In the genomic region with DNA sequence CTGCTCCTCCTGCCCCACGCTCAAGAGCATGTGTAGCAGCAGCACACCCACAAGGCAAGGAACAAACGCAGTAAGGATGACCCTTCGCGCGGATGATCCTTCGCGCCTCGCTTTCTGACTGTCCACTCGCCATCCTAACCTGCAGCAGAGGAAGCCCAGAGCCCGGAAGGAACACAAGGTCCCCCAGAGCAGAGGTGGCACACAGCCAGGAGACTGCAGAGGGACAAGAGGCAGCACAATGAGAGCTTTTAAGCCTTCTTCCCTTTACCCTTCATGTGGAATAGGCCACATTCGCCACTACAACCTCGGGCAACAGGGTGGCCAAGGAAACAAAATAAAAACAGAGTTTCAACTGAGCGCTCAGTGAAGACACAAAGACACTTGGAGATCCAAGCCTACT, we compare ENCODE assay signal across 13 mouse cellular contexts. TPM values are rescaled to one million over a fixed set of nuclear protein-coding genes. Genes with fewer than 3 reads are reported as not detected.
A peak's percentile ranks its signal among the peaks of the same experiment; 100 is the strongest.
DNase-seq lines count a peak whose midpoint lies in the region; ATAC-seq and TF ChIP-seq lines count a peak whose summit lies in the region.
"Had no signal": no experiment of that assay in that cellular context is flagged by ENCODE, and none has a peak within 500 bp of the region (broad histone marks: within the 10 kb centered on the region; RNA-seq: fewer than 3 reads in every experiment).

No protein-coding gene starts in this region.

- no peak overlapping the region for H3K27ac ChIP-seq in midbrain, postnatal 0 days (ENCODE audit: low read depth, low read length)
- no peak overlapping the region for H3K27ac ChIP-seq in midbrain, embryonic 13.5 days
- H3K27ac ChIP-seq: embryonic facial prominence, embryonic 15.5 days; hindbrain, embryonic 15.5 days; liver, embryonic 12.5 days; macrophage had no signal

- TF ChIP-seq CTCF in midbrain, postnatal 0 days (IDR thresholded peaks at IDR 0.05), result no peak

- no peaks in the 10 kb centered on the region for H3K27me3 ChIP-seq in midbrain, postnatal 0 days (ENCODE audit: insufficient read depth, low read length)
- no peaks in the 10 kb centered on the region for H3K27me3 ChIP-seq in midbrain, embryonic 13.5 days
- H3K27me3 ChIP-seq: embryonic facial prominence, embryonic 15.5 days; hindbrain, embryonic 15.5 days; liver, embryonic 12.5 days had no signal

- H3K36me3 ChIP-seq in midbrain, postnatal 0 days (ENCODE audit: insufficient read depth, low read length), result peaks cover 5% of the 10 kb centered on the region; the same call in 1 of the 2 replicates
- H3K36me3 ChIP-seq in midbrain, embryonic 13.5 days, result no peaks in the 10 kb centered on the region

- intact Hi-C loops in heart, postnatal 14 days (cut with DNase I), result no loop called here
- intact Hi-C loops in heart, postnatal 25 days (cut with DNase I), result loop anchor here (10.0 kb wide), 1 partner anchor 95 kb away; the partner anchor contains the start of gene Gpr137c

- no peak overlapping the region for H3K4me2 ChIP-seq in midbrain, postnatal 0 days (ENCODE audit: low read depth, low read length, poor library complexity, severe bottlenecking)
- H3K4me2 ChIP-seq in midbrain, embryonic 13.5 days (replicated peaks), result no peak overlapping the region
- H3K4me2 ChIP-seq: embryonic facial prominence, embryonic 15.5 days; hindbrain, embryonic 15.5 days; liver, embryonic 12.5 days had no signal

- no peaks in the 10 kb centered on the region for H3K4me1 ChIP-seq in midbrain, postnatal 0 days (ENCODE audit: insufficient read depth, low read length)
- no peaks in the 10 kb centered on the region for H3K4me1 ChIP-seq in midbrain, embryonic 13.5 days (replicated peaks)
- H3K4me1 ChIP-seq: embryonic facial prominence, embryonic 15.5 days; hindbrain, embryonic 15.5 days had no signal

- no peaks in the 10 kb centered on the region for H3K9me3 ChIP-seq in midbrain, postnatal 0 days (ENCODE audit: low read length)
- no peaks in the 10 kb centered on the region for H3K9me3 ChIP-seq in midbrain, embryonic 13.5 days
- H3K9me3 ChIP-seq: embryonic facial prominence, embryonic 15.5 days; hindbrain, embryonic 15.5 days; liver, embryonic 12.5 days had no signal

- WGBS in midbrain, postnatal 0 days, result 86% methylated on average over 13 of the region's 13 CpGs
- 92% methylated on average over 13 of the region's 13 CpGs for WGBS in midbrain, embryonic 13.5 days

- no peak for ATAC-seq in midbrain, postnatal 0 days (ENCODE audit: low FRiP score)
- ATAC-seq in midbrain, embryonic 13.5 days, result no peak
- ATAC-seq: forebrain, postnatal 0 days; liver, embryonic 12.5 days had no signal

- no peak overlapping the region for H3K4me3 ChIP-seq in midbrain, postnatal 0 days (ENCODE audit: low read depth, low read length)
- H3K4me3 ChIP-seq in midbrain, embryonic 13.5 days (replicated peaks), result no peak overlapping the region
- H3K4me3 ChIP-seq: embryonic facial prominence, embryonic 15.5 days; hindbrain, embryonic 15.5 days; liver, embryonic 12.5 days had no signal

- peak; percentile 54 to 71 for DNase-seq in adrenal gland, adult (ENCODE audit: inconsistent age in 2 of 2, low spot score in 1 of 2)
- no peak for DNase-seq in adrenal gland, postnatal 4 days (ENCODE audit: low spot score in 2 of 2)
- DNase-seq in heart, postnatal 14 days, result peak; percentile 37 to 38
- no peak for DNase-seq in heart, postnatal 25 days (ENCODE audit: low spot score)
- DNase-seq in midbrain, postnatal 0 days (ENCODE audit: low spot score), result peak; percentile 9
- DNase-seq in cerebellum, postnatal 36 days, result peak; percentile 24 to 48
- no peak for DNase-seq in liver
- DNase-seq: forebrain, postnatal 0 days had no signal

- H3K9ac ChIP-seq in midbrain, postnatal 0 days (replicated peaks; ENCODE audit: low read length, poor library complexity, severe bottlenecking), result no peak overlapping the region
- no peak overlapping the region for H3K9ac ChIP-seq in midbrain, embryonic 13.5 days (replicated peaks)
- H3K9ac ChIP-seq: embryonic facial prominence, embryonic 15.5 days; forebrain, postnatal 0 days; hindbrain, embryonic 15.5 days; liver, embryonic 12.5 days had no signal

RNA-seq across cellular contexts. Expression of gene Ero1l, which starts 8.9 kb away (rescaled TPM):
- total RNA-seq in adrenal gland, postnatal 4 days (2021), result 10 to 100 TPM; 34.5 to 38.5 TPM
- total RNA-seq in heart, postnatal 14 days (2021), result 10 to 100 TPM; 23.2 to 24.7 TPM
- total RNA-seq in heart, postnatal 25 days (2021), result 10 to 100 TPM; 24.5 to 25.6 TPM
- total RNA-seq in midbrain, postnatal 0 days (2014; rRNA removed), result 27.9 and 32.0 TPM in 2 replicates
- polyA plus RNA-seq in midbrain, postnatal 0 days (2015; fragmentation: Nextera tagmentation; extraction: Ambion mirVana), result 18.6 and 21.5 TPM in 2 replicates
- polyA plus RNA-seq in midbrain, embryonic 13.5 days (2015; fragmentation: Nextera tagmentation; extraction: Ambion mirVana), result 29.4 and 33.7 TPM in 2 replicates

RNA-seq across cellular contexts. Expression of gene Psmc6, which starts 19.9 kb away (rescaled TPM):
- 100 to 1,000 TPM; 125 to 127 TPM for total RNA-seq in adrenal gland, postnatal 4 days (2021)
- total RNA-seq in heart, postnatal 14 days (2021), result 100 to 1,000 TPM in 1 of 2 experiments, 10 to 100 TPM in 1; 98.5 to 103 TPM
- total RNA-seq in heart, postnatal 25 days (2021), result 10 to 100 TPM; 91.3 to 94.0 TPM
- 105 and 128 TPM in 2 replicates for total RNA-seq in midbrain, postnatal 0 days (2014; rRNA removed)
- polyA plus RNA-seq in midbrain, postnatal 0 days (2015; fragmentation: Nextera tagmentation; extraction: Ambion mirVana), result 136 and 139 TPM in 2 replicates
- polyA plus RNA-seq in midbrain, embryonic 13.5 days (2015; fragmentation: Nextera tagmentation; extraction: Ambion mirVana), result 184 and 202 TPM in 2 replicates

RNA-seq across cellular contexts. Expression of gene Styx, which starts 41.2 kb away (rescaled TPM):
- 10 to 100 TPM; 38.0 to 43.9 TPM for total RNA-seq in adrenal gland, postnatal 4 days (2021)
- 10 to 100 TPM; 32.1 to 34.9 TPM for total RNA-seq in heart, postnatal 14 days (2021)
- total RNA-seq in heart, postnatal 25 days (2021), result 10 to 100 TPM; 26.3 to 28.1 TPM
- total RNA-seq in midbrain, postnatal 0 days (2014; rRNA removed), result 24.3 and 26.8 TPM in 2 replicates
- 64.0 and 72.1 TPM in 2 replicates for polyA plus RNA-seq in midbrain, postnatal 0 days (2015; fragmentation: Nextera tagmentation; extraction: Ambion mirVana)
- 52.6 and 54.7 TPM in 2 replicates for polyA plus RNA-seq in midbrain, embryonic 13.5 days (2015; fragmentation: Nextera tagmentation; extraction: Ambion mirVana)

Comparison
In these comparisons a context has a peak if more than half of its experiments do, and no peak if none do; other contexts are left out.
1. DNase-seq: peak in adrenal gland, adult (2 of 2), heart, postnatal 14 days (2 of 2), midbrain, postnatal 0 days (single experiment) and cerebellum, postnatal 36 days (2 of 2); none in adrenal gland, postnatal 4 days (0 of 2), heart, postnatal 25 days (single experiment) and liver (single experiment).